Mouse (Mus musculus): ENCODE measurements around the gene Usp2.

- no peak for TF ChIP-seq CTCF (IDR thresholded peaks at IDR 0.05; ENCODE audit: borderline replicate concordance, insufficient read depth, low read length)
- TF ChIP-seq POLR2A (IDR thresholded peaks at IDR 0.05; ENCODE audit: low read depth, low read length): no peak
Measured at GRCm38 (mm10) chr9:44106182-44106581, 39.4 kb downstream of the Usp2 start.
